Mouse (Mus musculus) hematopoietic stem cell, adult 5-6 weeks (primary cell): ENCODE data around the gene Smc6. TPM values are rescaled to one million over a fixed set of nuclear protein-coding genes. Genes with fewer than 3 reads are reported as not detected.

Experiments
- ATAC-seq, 2 experiments: fragments of 125-278 bp in 1 of 2; replicated peaks in 1 of 2; 2 replicates each; pipeline ENCODE4 v1.8.0; 2016 to 2017; ENCODE audit warnings: inconsistent platforms in 2 of 2, mild to moderate bottlenecking in 2 of 2, moderate number of reproducible peaks in 2 of 2, low read depth in 1 of 2, moderate TSS enrichment in 1 of 2; ENCODE audit not compliant: low FRiP score in 2 of 2, poor library complexity in 2 of 2, severe bottlenecking in 2 of 2, insufficient read depth in 1 of 2, low TSS enrichment in 1 of 2
- total RNA-seq: library from RNA; stranded (forward); fragments of 172-1452, 232-1000 nt; gene quantifications from 2 replicates; pipeline ENCODE4 v1.2.3, GENCODE M21; 2017

The Smc6 gene
- 93.0 and 93.7 TPM in 2 replicates for total RNA-seq

GRCm38 (mm10) chr12:11265382-11266281 is at the start of gene Smc6, which contains the start of gene Gen1:
Smc6 (plus strand) TSS chr12:11265886.
Gen1 (minus strand) TSS chr12:11265801.
- ATAC-seq: peak; percentile 91 to 97

- no peak for ATAC-seq
Measured at GRCm38 (mm10) chr12:11216454-11216853, 49.2 kb upstream of the Smc6 start.

GRCm38 (mm10) chr12:11217726-11218250 is 47.9 kb upstream of the Smc6 start:
- ATAC-seq: peak; percentile 56; a peak in 1 of 4 replicates

- no peak for ATAC-seq
Measured at GRCm38 (mm10) chr12:11221524-11222330, 44.0 kb upstream of the Smc6 start.

GRCm38 (mm10) chr12:11222566-11222965 is 43.1 kb upstream of the Smc6 start:
- no peak for ATAC-seq

GRCm38 (mm10) chr12:11223090-11223489 is 42.6 kb upstream of the Smc6 start:
- ATAC-seq: no peak

- ATAC-seq: no peak
Measured at GRCm38 (mm10) chr12:11224722-11225121, 41.0 kb upstream of the Smc6 start.

- no peak for ATAC-seq
Measured at GRCm38 (mm10) chr12:11226123-11226522, 39.6 kb upstream of the Smc6 start.

GRCm38 (mm10) chr12:11226529-11227268 is 39.0 kb upstream of the Smc6 start:
- ATAC-seq: no peak

- no peak for ATAC-seq
Measured at GRCm38 (mm10) chr12:11230267-11230666, 35.4 kb upstream of the Smc6 start.

GRCm38 (mm10) chr12:11235996-11236395 is 29.7 kb upstream of the Smc6 start:
- no peak for ATAC-seq

- no peak for ATAC-seq
Measured at GRCm38 (mm10) chr12:11247460-11247859, 18.2 kb upstream of the Smc6 start.

- ATAC-seq: no peak
Measured at GRCm38 (mm10) chr12:11250322-11250721, 15.4 kb upstream of the Smc6 start.

GRCm38 (mm10) chr12:11264895-11265294 is 791 bp upstream of the Smc6 start:
- ATAC-seq: no peak

GRCm38 (mm10) chr12:11266282-11266985 is 748 bp downstream of the Smc6 start:
- ATAC-seq: peak in 1 of 2 experiments; percentile 22; a peak in 2 of 4 replicates

GRCm38 (mm10) chr12:11267030-11267429 is 1.3 kb downstream of the Smc6 start:
- no peak for ATAC-seq

GRCm38 (mm10) chr12:11272568-11272967 is 6.9 kb downstream of the Smc6 start:
- ATAC-seq: no peak
